In genomic region chr2:16450838-16451665, GRCm38 (mm10) we compare ENCODE assay signal across 9 mouse cellular contexts.
A peak's percentile ranks its signal among the peaks of the same experiment; 100 is the strongest.
DNase-seq lines count a peak whose midpoint lies in the region; ATAC-seq and TF ChIP-seq lines count a peak whose summit lies in the region.
"Had no signal": no experiment of that assay in that cellular context is flagged by ENCODE, and none has a peak within 500 bp of the region (broad histone marks: within the 10 kb centered on the region; RNA-seq: fewer than 3 reads in every experiment).

No protein-coding gene starts in this region.

- TF ChIP-seq CTCF in intestine, postnatal 0 days (IDR thresholded peaks at IDR 0.05; ENCODE audit: low read depth): no peak
- no peak for TF ChIP-seq CTCF in kidney, adult 2 months (conservative IDR thresholded peaks at IDR 0.05; ENCODE audit: insufficient read depth, insufficient read length, low read depth, low read length)

- WGBS in intestine, embryonic 14.5 days: 57% methylated on average over 7 of the region's 7 CpGs
- 42% methylated on average over 7 of the region's 7 CpGs for WGBS in intestine, postnatal 0 days
- WGBS in kidney, adult 2 months: 23% methylated on average over 7 of the region's 7 CpGs

- intact Hi-C loops in left cerebral cortex, postnatal 10 days (cut with DNase I): no loop called here

- no peaks in the 10 kb centered on the region for H3K27me3 ChIP-seq in intestine, embryonic 14.5 days (replicated peaks; ENCODE audit: control insufficient read depth, insufficient read depth, low read length)
- no peaks in the 10 kb centered on the region for H3K27me3 ChIP-seq in intestine, postnatal 0 days (replicated peaks; ENCODE audit: control insufficient read depth, insufficient read depth, low read length)
- H3K27me3 ChIP-seq in kidney, adult 2 months (replicated peaks; ENCODE audit: control insufficient read depth, insufficient read depth, low read length): no peaks in the 10 kb centered on the region

- no peak for TF ChIP-seq POLR2A in kidney, adult 2 months (IDR thresholded peaks at IDR 0.05; ENCODE audit: low read depth, low read length)

- no peak for DNase-seq in intestine, embryonic 14.5 days (ENCODE audit: low spot score)
- peak; percentile 32 to 44 for DNase-seq in gastrocnemius, adult 8-10 months (ENCODE audit: low spot score in 2 of 2)
- peak; percentile 85 for DNase-seq in kidney, adult 2 months
- peak; percentile 57 for DNase-seq in mesoderm, embryonic 11.5 days (ENCODE audit: low read depth, low spot score)
- no peak for DNase-seq in frontal cortex, postnatal 25 days (ENCODE audit: low spot score in 2 of 2)
- no peak for DNase-seq in left cerebral cortex, postnatal 10 days (ENCODE audit: extremely low spot score in 1 of 2, low spot score in 2 of 2)
- DNase-seq in thymus, postnatal 25 days: no peak

- H3K4me3 ChIP-seq in intestine, embryonic 14.5 days (ENCODE audit: low read depth, low read length): no peak overlapping the region
- H3K4me3 ChIP-seq in intestine, postnatal 0 days (ENCODE audit: low read depth, low read length): no peak overlapping the region
- no peak overlapping the region for H3K4me3 ChIP-seq in kidney, adult 2 months (ENCODE audit: insufficient read depth, low read depth, low read length)
- H3K4me3 ChIP-seq: myocyte had no signal

- H3K4me2 ChIP-seq in intestine, embryonic 14.5 days (ENCODE audit: low read length): no peak overlapping the region
- no peak overlapping the region for H3K4me2 ChIP-seq in intestine, postnatal 0 days (replicated peaks; ENCODE audit: low read depth)

- peak overlapping the region; percentile 12; the same call in 1 of the 2 replicates for H3K27ac ChIP-seq in intestine, embryonic 14.5 days (ENCODE audit: low read depth)
- H3K27ac ChIP-seq in intestine, postnatal 0 days (ENCODE audit: low read depth, low read length): no peak overlapping the region
- H3K27ac ChIP-seq in kidney, adult 2 months (ENCODE audit: insufficient read depth, low read depth, low read length): peak overlapping the region; percentile 98

- H3K36me3 ChIP-seq in intestine, embryonic 14.5 days (ENCODE audit: control insufficient read depth, insufficient read depth, low read length): no peaks in the 10 kb centered on the region
- no peaks in the 10 kb centered on the region for H3K36me3 ChIP-seq in intestine, postnatal 0 days (ENCODE audit: control insufficient read depth, insufficient read depth)
- no peaks in the 10 kb centered on the region for H3K36me3 ChIP-seq in kidney, adult 2 months (ENCODE audit: control insufficient read depth, insufficient read depth, low read length)

- no peak for ATAC-seq in intestine, embryonic 14.5 days (replicated peaks; ENCODE audit: low FRiP score, low TSS enrichment, low read depth)
- no peak for ATAC-seq in intestine, postnatal 0 days

- H3K9me3 ChIP-seq in intestine, embryonic 14.5 days (ENCODE audit: control insufficient read depth, low read length): peaks cover 3% of the 10 kb centered on the region; the same call in 1 of the 2 replicates
- H3K9me3 ChIP-seq in intestine, postnatal 0 days (ENCODE audit: control insufficient read depth): no peaks in the 10 kb centered on the region

- peaks cover 15% of the 10 kb centered on the region for H3K4me1 ChIP-seq in intestine, embryonic 14.5 days (replicated peaks; ENCODE audit: control insufficient read depth, insufficient read depth, low read length)
- no peaks in the 10 kb centered on the region for H3K4me1 ChIP-seq in intestine, postnatal 0 days (replicated peaks; ENCODE audit: control insufficient read depth, insufficient read depth, low read length)
- peaks cover 27% of the 10 kb centered on the region; the same call in 1 of the 2 replicates for H3K4me1 ChIP-seq in kidney, adult 2 months (ENCODE audit: control insufficient read depth, insufficient read depth, low read length)

- no peak overlapping the region for H3K9ac ChIP-seq in intestine, embryonic 14.5 days (ENCODE audit: low read length)
- H3K9ac ChIP-seq in intestine, postnatal 0 days (ENCODE audit: low read depth, low read length): no peak overlapping the region

Comparison
In these comparisons a context has a peak if more than half of its experiments do, and no peak if none do; other contexts are left out.
1. DNase-seq: peak in gastrocnemius, adult 8-10 months (2 of 2), kidney, adult 2 months (single experiment) and mesoderm, embryonic 11.5 days (single experiment); none in intestine, embryonic 14.5 days (single experiment), frontal cortex, postnatal 25 days (0 of 2), left cerebral cortex, postnatal 10 days (0 of 2) and thymus, postnatal 25 days (single experiment).